Mouse (Mus musculus) cerebellum, postnatal 36 days (tissue): ENCODE measurements at regions not wholly inside any gene's neighbourhood (a gene's known extent, or its start where the extent isn't known, plus 50 kb on each side); places are given as distances from the start of the nearest gene placed in this dataset.

Source experiments
- DNase-seq, 2 experiments: peaks; one replicate each; pipeline ENCODE4 v3.0.0; 2021 to 2022; ENCODE audit warnings: mixed read lengths in 2 of 2

GRCm38 (mm10) chr10:96504340-96504739 is 112.5 kb upstream of the Btg1 start:
- no peak for DNase-seq

GRCm38 (mm10) chr10:96515164-96515922 is 101.5 kb upstream of the Btg1 start:
- no peak for DNase-seq

GRCm38 (mm10) chr10:96515923-96516258 is 100.9 kb upstream of the Btg1 start:
- no peak for DNase-seq

GRCm38 (mm10) chr10:96519411-96519810 is 97.4 kb upstream of the Btg1 start:
- DNase-seq: no peak

GRCm38 (mm10) chr10:96520995-96521760 is 95.6 kb upstream of the Btg1 start:
- no peak for DNase-seq

- no peak for DNase-seq
Measured at GRCm38 (mm10) chr10:96523967-96524801, 92.6 kb upstream of the Btg1 start.

- DNase-seq: no peak
Measured at GRCm38 (mm10) chr10:96527864-96528263, 88.9 kb upstream of the Btg1 start.

- DNase-seq: no peak
Measured at GRCm38 (mm10) chr10:96534547-96535124, 82.2 kb upstream of the Btg1 start.

GRCm38 (mm10) chr10:96535461-96535860 is 81.3 kb upstream of the Btg1 start:
- no peak for DNase-seq

GRCm38 (mm10) chr10:96540828-96541227 is 76.0 kb upstream of the Btg1 start:
- no peak for DNase-seq

- no peak for DNase-seq
Measured at GRCm38 (mm10) chr10:96545312-96545711, 71.5 kb upstream of the Btg1 start.

- DNase-seq: no peak
Measured at GRCm38 (mm10) chr10:96545761-96546388, 70.9 kb upstream of the Btg1 start.

- no peak for DNase-seq
Measured at GRCm38 (mm10) chr10:96549651-96550050, 67.2 kb upstream of the Btg1 start.

- DNase-seq: no peak
Measured at GRCm38 (mm10) chr10:96550266-96550665, 66.5 kb upstream of the Btg1 start.

GRCm38 (mm10) chr10:96557336-96557735 is 59.5 kb upstream of the Btg1 start:
- DNase-seq: no peak

- DNase-seq: no peak
Measured at GRCm38 (mm10) chr10:96565343-96565742, 51.5 kb upstream of the Btg1 start.
